Mouse (Mus musculus): ENCODE measurements at regions not wholly inside any gene's neighbourhood (a gene's known extent, or its start where the extent isn't known, plus 50 kb on each side); places are given as distances from the start of the nearest gene placed in this dataset.
A peak's percentile ranks its signal among the peaks of the same experiment; 100 is the strongest.

DNA sequence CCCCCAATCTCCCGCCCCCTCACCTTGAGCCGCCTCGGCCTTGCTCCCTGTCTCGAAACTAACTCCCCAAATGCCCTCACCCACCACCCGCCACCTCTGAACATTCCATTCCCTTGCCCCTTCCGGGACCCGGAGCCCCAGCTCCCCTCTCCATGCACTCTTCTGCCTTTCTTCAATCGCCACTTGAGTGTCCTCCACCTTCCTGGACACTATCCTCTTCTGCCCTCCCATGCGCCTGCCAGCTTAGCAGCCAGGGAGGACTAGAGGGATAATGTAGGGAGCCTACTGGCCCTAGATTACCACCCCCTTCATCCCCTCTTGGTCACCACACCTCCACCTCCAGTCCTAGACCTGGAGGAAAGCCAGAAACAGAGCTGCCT, 352.3 kb downstream of the Bcor start:
- H3K36me3 ChIP-seq (ENCODE audit: control insufficient read depth, insufficient read depth, low read length) = no peaks in the 10 kb centered on the region
- ATAC-seq (replicated peaks; ENCODE audit: insufficient number of reproducible peaks, low FRiP score, low TSS enrichment) = no peak
- peak overlapping the region; percentile 41 for H3K4me3 ChIP-seq (ENCODE audit: low read depth, low read length)
- peaks cover 42% of the 10 kb centered on the region for H3K27me3 ChIP-seq (ENCODE audit: control insufficient read depth, insufficient read depth, low read length)
- WGBS (ENCODE audit: insufficient replicate concordance) = 9% methylated on average over 8 of the region's 9 CpGs
- 0 out of 2 replicates have a peak, but pooled peaks cover 6% of the 10 kb centered on the region for H3K4me1 ChIP-seq (ENCODE audit: control insufficient read depth, insufficient read depth, low read length)
- no peaks in the 10 kb centered on the region for H3K9me3 ChIP-seq (replicated peaks; ENCODE audit: control insufficient read depth, low read length)
- H3K9ac ChIP-seq (ENCODE audit: low read depth, low read length) = peak overlapping the region; percentile 66
- H3K4me2 ChIP-seq = peak overlapping the region; percentile 71
- 0 out of 2 replicates have a peak overlapping the region, but pooled peaks have one; percentile 35 for H3K27ac ChIP-seq (ENCODE audit: low read depth, low read length)

DNA sequence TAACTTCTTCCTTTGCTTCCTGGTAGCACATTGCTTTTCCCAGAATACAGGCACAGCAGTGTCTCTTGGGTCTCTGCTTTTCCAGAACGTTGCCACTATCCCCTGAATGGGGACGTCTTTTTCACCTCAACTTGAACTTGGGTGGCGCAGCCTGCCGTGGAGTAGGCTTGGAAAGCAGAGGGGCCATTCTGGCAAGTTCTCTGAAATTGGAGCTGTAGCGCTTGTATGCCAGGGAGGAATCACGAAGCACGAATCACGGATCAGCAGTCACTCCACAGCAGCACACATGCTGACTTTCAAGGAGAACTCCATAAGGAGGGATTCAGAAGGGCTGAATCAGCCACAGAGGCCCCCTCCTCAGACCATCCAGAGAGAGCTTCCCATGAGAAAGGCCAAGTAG, 351.2 kb downstream of the Bcor start:
- 0 out of 2 replicates have a peak, but pooled peaks cover 3% of the 10 kb centered on the region for H3K4me1 ChIP-seq (ENCODE audit: control insufficient read depth, insufficient read depth, low read length)
- H3K9ac ChIP-seq (ENCODE audit: low read depth, low read length) = no peak overlapping the region
- no peak for ATAC-seq (replicated peaks; ENCODE audit: insufficient number of reproducible peaks, low FRiP score, low TSS enrichment)
- no peaks in the 10 kb centered on the region for H3K36me3 ChIP-seq (ENCODE audit: control insufficient read depth, insufficient read depth, low read length)
- H3K27ac ChIP-seq (ENCODE audit: low read depth, low read length) = no peak overlapping the region
- H3K4me3 ChIP-seq (ENCODE audit: low read depth, low read length) = no peak overlapping the region
- H3K9me3 ChIP-seq (replicated peaks; ENCODE audit: control insufficient read depth, low read length) = no peaks in the 10 kb centered on the region
- peaks cover 39% of the 10 kb centered on the region for H3K27me3 ChIP-seq (ENCODE audit: control insufficient read depth, insufficient read depth, low read length)
- 61% methylated on average over 8 of the region's 8 CpGs for whole genome bisulfite sequencing (ENCODE audit: insufficient replicate concordance)
- H3K4me2 ChIP-seq = no peak overlapping the region

DNA sequence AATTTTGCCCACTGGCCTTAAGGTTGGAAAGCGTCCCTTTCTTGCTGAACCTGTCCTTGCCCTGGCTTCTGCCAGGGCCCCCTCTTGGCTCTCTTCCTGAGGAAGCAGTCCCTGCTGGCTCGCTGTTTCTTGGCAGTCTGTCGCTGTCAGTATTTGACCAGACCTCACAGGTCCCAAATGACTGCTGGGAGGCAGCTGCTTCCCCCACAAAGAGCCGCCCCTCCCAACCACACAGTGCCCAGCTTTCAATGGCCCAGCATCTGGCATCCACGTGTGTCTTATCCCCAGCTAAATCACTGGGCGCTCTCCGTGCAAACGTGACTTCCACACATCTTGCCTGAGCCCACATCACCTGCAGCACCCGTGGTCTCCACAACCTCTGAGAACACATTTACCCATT, 345.3 kb downstream of the Bcor start:
- Histone ChIP-seq H3K27ac (ENCODE audit: low read depth, low read length) (no peak overlapping the region), H3K4me3 (ENCODE audit: low read depth, low read length) (no peak overlapping the region), H3K4me1 (ENCODE audit: control insufficient read depth, insufficient read depth, low read length) (no peaks in the 10 kb centered on the region), H3K27me3 (ENCODE audit: control insufficient read depth, insufficient read depth, low read length) (no peaks in the 10 kb centered on the region; the same call in 1 of the 2 replicates), H3K36me3 (ENCODE audit: control insufficient read depth, insufficient read depth, low read length) (no peaks in the 10 kb centered on the region), H3K4me2 (no peak overlapping the region), H3K9ac (ENCODE audit: low read depth, low read length) (no peak overlapping the region), H3K9me3 (replicated peaks; ENCODE audit: control insufficient read depth, low read length) (no peaks in the 10 kb centered on the region)
- no peak for ATAC-seq (replicated peaks; ENCODE audit: insufficient number of reproducible peaks, low FRiP score, low TSS enrichment)
- WGBS (ENCODE audit: insufficient replicate concordance) = 50% methylated on average over 9 of the region's 9 CpGs

DNA sequence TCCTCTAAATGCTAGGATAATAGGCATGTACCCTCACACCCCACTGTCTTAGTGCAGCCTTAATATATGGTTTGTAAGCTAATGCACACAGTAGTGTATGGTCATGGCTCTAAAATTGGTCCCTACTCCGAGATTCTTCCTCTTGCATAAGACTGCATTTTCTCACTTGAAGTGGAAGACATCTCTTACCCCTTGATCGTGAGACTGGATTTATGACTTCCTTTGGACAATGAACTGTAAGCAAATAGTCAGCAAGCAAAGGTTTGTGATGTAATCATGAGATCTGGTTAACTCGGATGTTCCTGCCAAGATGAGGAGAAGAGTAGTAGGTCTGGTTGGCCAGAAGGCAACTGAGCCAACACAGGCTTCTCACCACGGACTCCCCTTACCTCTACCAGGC, 344.3 kb downstream of the Bcor start:
- Histone ChIP-seq H3K36me3 (ENCODE audit: control insufficient read depth, insufficient read depth, low read length) (no peaks in the 10 kb centered on the region), H3K27ac (ENCODE audit: low read depth, low read length) (no peak overlapping the region), H3K4me2 (no peak overlapping the region), H3K4me3 (ENCODE audit: low read depth, low read length) (no peak overlapping the region), H3K9me3 (replicated peaks; ENCODE audit: control insufficient read depth, low read length) (no peaks in the 10 kb centered on the region), H3K4me1 (ENCODE audit: control insufficient read depth, insufficient read depth, low read length) (no peaks in the 10 kb centered on the region), H3K27me3 (ENCODE audit: control insufficient read depth, insufficient read depth, low read length) (no peaks in the 10 kb centered on the region; the same call in 1 of the 2 replicates), H3K9ac (ENCODE audit: low read depth, low read length) (no peak overlapping the region)
- 71% methylated on average over 4 of the region's 4 CpGs for WGBS (ENCODE audit: insufficient replicate concordance)
- ATAC-seq (replicated peaks; ENCODE audit: insufficient number of reproducible peaks, low FRiP score, low TSS enrichment) = no peak

DNA sequence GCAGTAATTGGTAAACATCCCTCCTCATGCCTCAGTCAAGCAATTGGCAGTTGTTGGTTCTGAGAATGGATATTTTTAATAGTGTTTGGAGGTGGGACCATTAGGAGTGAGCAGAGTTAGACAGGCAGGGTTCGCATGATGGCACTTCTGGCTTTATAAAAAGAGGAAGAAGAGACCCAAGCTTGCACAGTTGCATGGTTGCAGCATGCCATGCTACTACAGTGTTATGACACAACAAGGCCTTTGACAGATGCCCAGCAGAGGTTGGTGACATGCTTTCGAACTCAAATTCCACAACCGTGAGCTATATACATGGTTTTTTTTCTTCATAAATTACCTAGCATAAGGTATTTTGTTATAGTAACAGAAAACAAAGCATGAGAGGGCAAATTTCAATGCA, 341.5 kb downstream of the Bcor start:
- no peak overlapping the region for H3K4me2 ChIP-seq
- H3K9ac ChIP-seq (ENCODE audit: low read depth, low read length) = no peak overlapping the region
- no peak overlapping the region for H3K4me3 ChIP-seq (ENCODE audit: low read depth, low read length)
- H3K27ac ChIP-seq (ENCODE audit: low read depth, low read length) = no peak overlapping the region
- no peaks in the 10 kb centered on the region for H3K27me3 ChIP-seq (ENCODE audit: control insufficient read depth, insufficient read depth, low read length)
- no peaks in the 10 kb centered on the region for H3K36me3 ChIP-seq (ENCODE audit: control insufficient read depth, insufficient read depth, low read length)
- 87% methylated on average over 3 of the region's 3 CpGs for WGBS (ENCODE audit: insufficient replicate concordance)
- no peak for ATAC-seq (replicated peaks; ENCODE audit: insufficient number of reproducible peaks, low FRiP score, low TSS enrichment)
- no peaks in the 10 kb centered on the region for H3K9me3 ChIP-seq (replicated peaks; ENCODE audit: control insufficient read depth, low read length)
- H3K4me1 ChIP-seq (ENCODE audit: control insufficient read depth, insufficient read depth, low read length) = no peaks in the 10 kb centered on the region

DNA sequence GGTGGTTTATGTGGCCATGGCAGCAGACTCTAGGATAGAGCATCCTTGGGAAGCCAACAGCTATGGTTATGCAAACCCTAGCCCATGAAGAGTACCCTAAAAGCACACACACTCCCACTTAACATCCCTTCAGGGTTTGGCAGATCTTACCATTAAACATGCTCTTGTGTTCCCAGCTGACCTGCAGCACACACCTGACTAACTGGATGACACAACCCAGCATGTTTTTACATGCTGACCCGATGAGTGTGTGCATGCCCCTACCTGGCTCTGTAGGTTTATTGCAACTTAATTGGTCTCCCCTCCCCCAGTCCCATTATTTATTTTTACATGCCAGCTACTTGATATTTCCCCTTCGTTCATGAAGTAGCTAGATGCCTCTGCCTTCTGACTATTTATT, 339.0 kb downstream of the Bcor start:
- Histone ChIP-seq H3K27me3 (ENCODE audit: control insufficient read depth, insufficient read depth, low read length) (no peaks in the 10 kb centered on the region; the same call in 1 of the 2 replicates), H3K4me1 (ENCODE audit: control insufficient read depth, insufficient read depth, low read length) (no peaks in the 10 kb centered on the region), H3K9me3 (replicated peaks; ENCODE audit: control insufficient read depth, low read length) (no peaks in the 10 kb centered on the region), H3K36me3 (ENCODE audit: control insufficient read depth, insufficient read depth, low read length) (no peaks in the 10 kb centered on the region), H3K4me3 (ENCODE audit: low read depth, low read length) (no peak overlapping the region), H3K27ac (ENCODE audit: low read depth, low read length) (no peak overlapping the region), H3K9ac (ENCODE audit: low read depth, low read length) (no peak overlapping the region), H3K4me2 (no peak overlapping the region)
- no peak for ATAC-seq (replicated peaks; ENCODE audit: insufficient number of reproducible peaks, low FRiP score, low TSS enrichment)
- 65% methylated on average over 2 of the region's 2 CpGs for WGBS (ENCODE audit: insufficient replicate concordance)

DNA sequence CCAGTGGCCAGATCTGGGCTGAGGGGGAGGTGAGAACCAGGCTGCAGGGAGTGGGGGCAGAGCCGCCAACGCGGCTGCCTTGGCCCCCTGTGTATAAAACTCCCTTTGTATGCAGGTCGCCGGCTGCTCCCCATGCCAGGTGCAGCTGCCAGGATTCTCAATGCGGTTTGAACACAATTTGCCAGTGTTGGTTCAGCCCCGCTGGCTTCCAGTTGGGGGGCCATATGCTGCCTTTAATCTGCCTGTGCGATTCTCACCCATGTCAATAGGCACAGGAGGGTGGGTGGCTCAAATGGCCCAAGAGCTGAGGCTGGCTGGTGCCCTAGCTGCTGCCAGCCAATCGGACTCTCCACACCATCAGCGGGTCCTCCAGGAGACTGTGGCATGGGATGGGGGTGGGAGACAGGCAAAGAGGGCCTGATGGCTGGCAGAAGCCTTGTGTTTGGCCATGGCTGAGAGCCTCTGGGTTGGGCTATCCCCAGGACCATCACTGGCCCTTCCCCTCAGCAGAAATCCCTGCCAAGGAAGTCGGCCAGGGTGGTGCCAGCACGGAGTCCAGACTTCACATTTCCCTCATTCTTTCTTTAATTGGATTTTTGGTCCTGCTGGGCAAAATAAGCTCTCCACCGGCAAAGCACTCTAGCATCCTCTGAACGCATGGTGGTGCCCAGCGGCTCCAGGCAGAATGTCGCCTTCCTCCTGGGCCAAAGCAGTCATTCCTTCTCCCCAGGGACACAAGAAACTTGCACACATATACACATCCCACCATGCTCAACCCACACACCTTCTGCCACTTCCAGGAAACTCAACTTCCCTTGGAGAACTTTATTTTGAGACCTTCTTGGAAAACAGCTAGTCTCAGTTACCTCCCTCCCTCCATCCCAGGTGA, 338.0 kb downstream of the Bcor start:
- no peak overlapping the region for H3K9ac ChIP-seq (ENCODE audit: low read depth, low read length)
- 52% methylated on average over 16 of the region's 16 CpGs for WGBS (ENCODE audit: insufficient replicate concordance)
- no peaks in the 10 kb centered on the region for H3K9me3 ChIP-seq (replicated peaks; ENCODE audit: control insufficient read depth, low read length)
- H3K27ac ChIP-seq (ENCODE audit: low read depth, low read length) = no peak overlapping the region
- no peaks in the 10 kb centered on the region; the same call in 1 of the 2 replicates for H3K27me3 ChIP-seq (ENCODE audit: control insufficient read depth, insufficient read depth, low read length)
- no peaks in the 10 kb centered on the region for H3K4me1 ChIP-seq (ENCODE audit: control insufficient read depth, insufficient read depth, low read length)
- H3K4me3 ChIP-seq (ENCODE audit: low read depth, low read length) = no peak overlapping the region
- no peak overlapping the region for H3K4me2 ChIP-seq
- ATAC-seq (replicated peaks; ENCODE audit: insufficient number of reproducible peaks, low FRiP score, low TSS enrichment) = no peak
- H3K36me3 ChIP-seq (ENCODE audit: control insufficient read depth, insufficient read depth, low read length) = no peaks in the 10 kb centered on the region

DNA sequence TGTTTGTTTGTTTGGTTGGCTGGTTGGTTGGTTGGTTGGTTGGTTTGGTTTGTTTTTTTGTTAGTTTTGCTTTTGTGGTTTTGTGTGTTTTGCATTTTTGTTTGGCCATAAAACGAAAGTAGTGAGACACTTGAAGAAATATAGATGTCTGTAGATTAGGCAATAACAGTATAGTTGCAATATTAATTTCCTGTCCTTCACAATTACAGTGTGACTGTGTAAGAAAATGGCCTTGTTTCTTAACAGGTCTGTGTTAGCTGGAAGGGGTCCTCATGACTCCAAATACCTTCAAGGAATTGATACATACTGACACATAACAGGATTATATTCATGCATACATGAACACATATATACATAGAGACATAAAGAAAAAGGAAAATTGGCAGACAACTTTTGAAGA, 334.2 kb downstream of the Bcor start:
- Histone ChIP-seq H3K4me3 (ENCODE audit: low read depth, low read length) (no peak overlapping the region), H3K4me2 (no peak overlapping the region), H3K9ac (ENCODE audit: low read depth, low read length) (no peak overlapping the region), H3K27me3 (ENCODE audit: control insufficient read depth, insufficient read depth, low read length) (no peaks in the 10 kb centered on the region; the same call in 1 of the 2 replicates), H3K4me1 (ENCODE audit: control insufficient read depth, insufficient read depth, low read length) (no peaks in the 10 kb centered on the region), H3K27ac (ENCODE audit: low read depth, low read length) (no peak overlapping the region), H3K36me3 (ENCODE audit: control insufficient read depth, insufficient read depth, low read length) (no peaks in the 10 kb centered on the region), H3K9me3 (replicated peaks; ENCODE audit: control insufficient read depth, low read length) (no peaks in the 10 kb centered on the region)
- no peak for ATAC-seq (replicated peaks; ENCODE audit: insufficient number of reproducible peaks, low FRiP score, low TSS enrichment)
- 71% methylated on average over 1 of the region's 1 CpGs for WGBS (ENCODE audit: insufficient replicate concordance)
